Mouse (Mus musculus) gastrocnemius, adult 2 months (tissue): ENCODE data around the gene Nfasc. TPM values are rescaled to one million over a fixed set of nuclear protein-coding genes. Genes with fewer than 3 reads are reported as not detected.

ENCODE experiments used
- DNase-seq: peaks from one replicate; pipeline ENCODE4 v3.0.0; 2022
- H3K27ac ChIP-seq: fragments of 200-600 bp; 2 replicates; pipeline ENCODE4 v1.8.1; 2022; ENCODE audit warnings: mild to moderate bottlenecking
- H3K4me3 ChIP-seq: fragments of 200-600 bp; 2 replicates; pipeline ENCODE4 v1.8.1; 2022; ENCODE audit warnings: mild to moderate bottlenecking, moderate library complexity
- CTCF ChIP-seq: fragments of 200-600 bp; IDR thresholded peaks from 2 replicates; pipeline ENCODE4 v1.8.1; 2022; ENCODE audit warnings: antibody characterized with exemption, mild to moderate bottlenecking, moderate library complexity
- intact Hi-C: fragments of 180-260 bp; cut with DNase I; formaldehyde crosslinking; loops from one replicate; pipeline ENCODE4 v1.15.1; 2025
- total RNA-seq, 2 experiments: library from RNA; stranded (reverse); gene quantifications; 2 replicates each; pipeline ENCODE4 v1.2.3; 2021

The Nfasc gene
- total RNA-seq, 2 experiments from 2014 or later, result 0.25 to 0.28 TPM

GRCm38 (mm10) chr1:132715044-132715443 is 26.6 kb downstream of the Nfasc start:
- DNase-seq, result no peak
- intact Hi-C loops, result no loop called here
- no peak overlapping the region for H3K27ac ChIP-seq
- no peak for TF ChIP-seq CTCF
- no peak overlapping the region for H3K4me3 ChIP-seq

GRCm38 (mm10) chr1:132709419-132709818 is 32.2 kb downstream of the Nfasc start:
- Histone ChIP-seq H3K27ac (no peak overlapping the region), H3K4me3 (no peak overlapping the region)
- intact Hi-C loops, result no loop called here
- TF ChIP-seq CTCF, result no peak
- no peak for DNase-seq

GRCm38 (mm10) chr1:132707301-132707700 is 34.3 kb downstream of the Nfasc start:
- TF ChIP-seq CTCF, result no peak
- intact Hi-C loops, result no loop called here
- Histone ChIP-seq H3K4me3 (no peak overlapping the region), H3K27ac (no peak overlapping the region)
- no peak for DNase-seq

GRCm38 (mm10) chr1:132703467-132703866 is 38.1 kb downstream of the Nfasc start:
- H3K4me3 ChIP-seq, result no peak overlapping the region
- no peak for DNase-seq
- intact Hi-C loops, result no loop called here
- no peak for TF ChIP-seq CTCF
- H3K27ac ChIP-seq, result no peak overlapping the region

- TF ChIP-seq CTCF, result no peak
- no peak overlapping the region for H3K27ac ChIP-seq
- H3K4me3 ChIP-seq, result no peak overlapping the region
- DNase-seq, result no peak
- intact Hi-C loops, result no loop called here
Observed at GRCm38 (mm10) chr1:132696926-132697325, 44.7 kb downstream of the Nfasc start.

GRCm38 (mm10) chr1:132696232-132696631 is 45.4 kb downstream of the Nfasc start:
- no peak for TF ChIP-seq CTCF
- intact Hi-C loops, result no loop called here
- DNase-seq, result no peak
- Histone ChIP-seq H3K27ac (no peak overlapping the region), H3K4me3 (no peak overlapping the region)

- intact Hi-C loops, result no loop called here
Observed at GRCm38 (mm10) chr1:132694007-132694406, 47.6 kb downstream of the Nfasc start.

GRCm38 (mm10) chr1:132689181-132689580 is 52.4 kb downstream of the Nfasc start:
- no peak for TF ChIP-seq CTCF
- intact Hi-C loops, result no loop called here
- Histone ChIP-seq H3K27ac (no peak overlapping the region), H3K4me3 (no peak overlapping the region)
- DNase-seq, result no peak

More at GRCm38 (mm10) chr1:132694007-132694406, 47.6 kb downstream of the Nfasc start:
- Histone ChIP-seq H3K27ac (no peak overlapping the region), H3K4me3 (no peak overlapping the region)
- no peak for TF ChIP-seq CTCF
- no peak for DNase-seq

GRCm38 (mm10) chr1:132678935-132679334 is 62.7 kb downstream of the Nfasc start:
- no peak for TF ChIP-seq CTCF
- intact Hi-C loops, result no loop called here
- DNase-seq, result no peak
- Histone ChIP-seq H3K27ac (no peak overlapping the region), H3K4me3 (no peak overlapping the region)

GRCm38 (mm10) chr1:132678076-132678475 is 63.5 kb downstream of the Nfasc start:
- peak; percentile 43 for TF ChIP-seq CTCF
- intact Hi-C loops, result no loop called here
- DNase-seq, result peak; percentile 34
- H3K4me3 ChIP-seq, result no peak overlapping the region
- H3K27ac ChIP-seq, result no peak overlapping the region

- no peak overlapping the region for H3K27ac ChIP-seq
- DNase-seq, result no peak
- no peak overlapping the region for H3K4me3 ChIP-seq
- TF ChIP-seq CTCF, result no peak
- intact Hi-C loops, result no loop called here
Observed at GRCm38 (mm10) chr1:132672704-132673103, 68.9 kb downstream of the Nfasc start.

GRCm38 (mm10) chr1:132669200-132669599 is 72.4 kb downstream of the Nfasc start:
- no peak for TF ChIP-seq CTCF
- no peak for DNase-seq
- intact Hi-C loops, result no loop called here
- H3K4me3 ChIP-seq, result no peak overlapping the region
- no peak overlapping the region for H3K27ac ChIP-seq

- H3K4me3 ChIP-seq, result no peak overlapping the region
- DNase-seq, result no peak
- TF ChIP-seq CTCF, result no peak
- no peak overlapping the region for H3K27ac ChIP-seq
- intact Hi-C loops, result no loop called here
Observed at GRCm38 (mm10) chr1:132660354-132660753, 81.2 kb downstream of the Nfasc start.

GRCm38 (mm10) chr1:132659604-132660003 is 82.0 kb downstream of the Nfasc start:
- Histone ChIP-seq H3K27ac (no peak overlapping the region), H3K4me3 (no peak overlapping the region)
- no peak for DNase-seq
- intact Hi-C loops, result no loop called here
- no peak for TF ChIP-seq CTCF

- intact Hi-C loops, result no loop called here
- DNase-seq, result no peak
- no peak for TF ChIP-seq CTCF
- H3K4me3 ChIP-seq, result no peak overlapping the region
- H3K27ac ChIP-seq, result no peak overlapping the region
Observed at GRCm38 (mm10) chr1:132655611-132656010, 86.0 kb downstream of the Nfasc start.
